Mouse (Mus musculus): Measurements from ENCODE around the gene Pfkp. TPM values are rescaled to one million over a fixed set of nuclear protein-coding genes. Genes with fewer than 3 reads are reported as not detected.

Gene Pfkp
- polyA plus RNA-seq (2012; rRNA removed) = 2.2 and 2.4 TPM in 2 replicates

DNA sequence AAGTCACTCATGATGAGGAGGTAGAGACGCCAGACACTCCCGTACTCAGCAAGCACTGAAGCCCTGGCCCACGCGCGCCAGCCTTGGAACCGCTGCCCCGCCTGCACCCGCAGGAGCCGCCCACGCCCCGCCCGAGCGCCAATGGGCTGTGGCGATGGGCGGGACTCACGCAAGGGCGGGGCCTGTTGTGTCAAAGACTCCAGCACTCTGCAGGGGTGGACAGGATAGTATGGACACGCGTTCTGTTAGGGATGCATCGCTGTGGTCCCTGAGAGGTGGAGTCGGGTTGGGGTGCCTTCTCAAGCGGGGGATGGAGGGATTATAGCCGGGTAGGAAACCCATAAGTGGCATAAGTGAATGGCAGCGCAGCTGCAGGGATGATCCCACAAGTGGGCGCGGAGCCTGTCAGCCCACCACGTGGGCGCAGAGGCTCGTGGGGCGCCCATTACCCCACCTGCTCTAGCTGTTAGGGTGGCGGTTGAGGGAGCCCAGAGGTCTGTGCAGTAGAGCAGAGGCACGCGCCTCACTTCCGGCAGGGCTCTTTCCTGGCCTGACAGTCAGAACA, at the start of gene Pfkp:
TSS of gene Pfkp (minus strand) at position 109 of the 565 bp plus-strand sequence.

Other genes with a start within 250 kb of the Pfkp start
- 57.5 and 65.3 TPM in 2 replicates for gene Pitrm1, start 100.6 kb downstream of the Pfkp start, polyA plus RNA-seq (2012; rRNA removed)

All from liver, embryonic 14 days (tissue).